Mouse (Mus musculus) urinary bladder, postnatal 25 days (tissue): ENCODE results near the gene Gorasp2.

Experiments used
- DNase-seq: peaks from one replicate; pipeline ENCODE4 v3.0.0; 2022; ENCODE audit warnings: low spot score

Gorasp2 gene

DNA sequence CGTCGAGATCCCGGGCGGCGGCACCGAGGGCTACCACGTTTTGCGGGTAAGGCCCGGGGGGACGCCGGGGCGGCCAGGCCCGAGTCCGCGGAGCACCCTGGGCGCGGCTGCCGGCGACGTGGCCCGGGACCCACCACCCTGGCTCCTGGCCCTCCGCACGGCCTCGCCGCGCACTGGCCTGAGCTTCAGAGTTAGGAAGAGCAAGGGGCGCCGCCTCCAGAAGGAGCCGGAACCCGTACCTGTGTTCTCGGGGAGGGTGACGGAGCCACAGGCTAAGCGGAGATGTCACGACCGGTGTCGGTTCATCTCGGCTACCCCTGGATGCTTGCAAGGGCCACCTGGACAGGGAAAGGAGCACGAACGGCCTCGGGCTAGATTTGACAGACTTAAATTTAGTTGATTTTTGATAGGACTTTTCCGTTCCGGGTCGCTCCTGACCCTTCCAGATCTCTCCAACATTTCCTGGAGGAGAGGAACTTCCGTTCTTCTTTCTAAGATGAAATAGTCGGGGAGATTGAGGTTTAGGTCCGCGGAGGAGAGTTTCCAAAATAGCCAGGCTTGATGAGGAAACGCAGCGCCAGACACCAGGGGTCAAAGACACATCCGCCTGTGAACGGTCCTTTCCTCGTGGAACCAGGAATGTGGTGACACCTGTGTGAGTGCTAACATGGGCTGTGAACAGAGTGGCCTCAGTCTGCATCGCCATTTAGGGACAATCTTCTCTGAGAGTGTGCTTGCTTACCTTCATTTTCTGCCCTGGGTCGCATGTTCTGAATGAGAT is 529 bp downstream of the Gorasp2 start, which contains the start of gene Gm26558:
Gene Gm26558, minus strand, starts transcription at position 394 of the 781 bp plus-strand sequence.
- no peak for DNase-seq

DNA sequence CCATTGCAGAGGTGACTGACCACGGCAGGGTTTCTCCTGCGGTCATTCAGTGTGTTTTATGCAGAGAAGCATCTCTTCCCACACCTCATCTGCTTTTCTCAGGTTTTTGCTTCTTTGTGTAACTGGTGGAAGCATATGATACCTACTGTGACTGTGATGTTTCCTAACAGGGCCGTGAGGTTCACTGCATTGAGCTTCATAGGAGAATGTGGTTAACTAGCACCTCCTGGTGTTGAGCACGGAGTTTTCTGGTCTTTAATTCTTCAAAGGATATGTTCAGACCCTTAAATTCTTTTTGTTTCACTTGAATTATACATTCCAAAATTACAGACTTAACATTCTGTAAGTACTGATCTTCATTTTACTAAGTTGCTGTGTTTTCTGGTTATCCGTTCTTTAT is 2.4 kb downstream of the Gorasp2 start:
- DNase-seq = no peak

DNA sequence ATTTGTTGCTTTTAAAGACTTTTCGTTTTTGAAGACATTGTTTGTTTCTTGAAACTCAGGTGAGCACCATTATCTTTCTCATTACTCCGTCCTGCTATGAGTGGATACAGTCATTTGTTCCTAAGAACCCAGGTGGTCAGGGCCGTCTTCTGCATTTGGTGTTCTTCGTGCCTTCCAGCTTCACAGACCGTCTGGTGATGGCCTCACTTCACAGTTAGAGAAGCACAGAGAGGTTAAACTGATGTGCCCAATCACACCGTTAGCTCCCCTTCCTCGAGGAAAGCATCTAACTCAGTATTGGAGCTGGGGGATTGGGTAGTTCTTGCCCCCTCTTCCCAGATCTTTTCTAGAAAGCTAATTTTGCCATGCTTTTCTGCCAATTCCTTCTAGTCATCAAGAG is 5.6 kb downstream of the Gorasp2 start:
- DNase-seq = no peak

DNA sequence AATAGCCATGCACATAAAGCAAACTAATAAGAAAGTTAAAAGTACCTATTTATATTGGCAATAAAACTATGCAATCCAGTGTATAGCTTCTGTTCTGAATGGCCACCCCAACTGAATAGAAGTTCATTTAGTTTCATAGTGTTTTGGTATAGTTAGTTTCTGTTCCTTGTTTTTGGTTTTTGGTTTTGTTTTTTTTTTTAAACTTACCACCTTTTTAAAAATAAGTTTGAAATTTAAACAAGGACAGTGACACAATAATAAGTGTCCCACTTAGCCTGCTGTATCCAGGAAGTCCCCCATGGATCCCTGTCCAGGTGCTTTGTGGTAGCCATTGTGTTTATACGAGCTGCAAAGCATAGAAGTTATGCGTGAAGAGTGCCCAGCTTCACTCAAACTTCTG is 7.9 kb downstream of the Gorasp2 start:
- no peak for DNase-seq

DNA sequence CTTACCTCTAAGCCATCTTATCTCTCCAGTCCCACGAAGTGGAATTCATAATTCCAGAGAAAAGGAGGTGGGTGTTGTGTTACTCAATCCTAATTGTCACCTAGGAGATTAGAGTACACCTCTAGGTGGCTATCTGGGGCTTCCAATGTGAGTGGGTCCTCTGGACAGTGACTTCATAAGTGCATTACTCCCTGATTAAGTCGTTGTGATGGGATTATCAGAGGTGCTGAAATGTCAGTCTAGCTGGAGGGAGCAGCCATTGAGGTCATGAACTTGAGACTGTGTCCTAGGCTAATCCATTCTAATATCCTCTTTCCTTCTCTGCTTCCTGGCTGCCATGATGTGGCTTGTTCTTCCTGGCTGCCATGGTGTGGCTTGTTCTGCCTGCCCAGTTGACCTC is 8.5 kb downstream of the Gorasp2 start:
- no peak for DNase-seq

DNA sequence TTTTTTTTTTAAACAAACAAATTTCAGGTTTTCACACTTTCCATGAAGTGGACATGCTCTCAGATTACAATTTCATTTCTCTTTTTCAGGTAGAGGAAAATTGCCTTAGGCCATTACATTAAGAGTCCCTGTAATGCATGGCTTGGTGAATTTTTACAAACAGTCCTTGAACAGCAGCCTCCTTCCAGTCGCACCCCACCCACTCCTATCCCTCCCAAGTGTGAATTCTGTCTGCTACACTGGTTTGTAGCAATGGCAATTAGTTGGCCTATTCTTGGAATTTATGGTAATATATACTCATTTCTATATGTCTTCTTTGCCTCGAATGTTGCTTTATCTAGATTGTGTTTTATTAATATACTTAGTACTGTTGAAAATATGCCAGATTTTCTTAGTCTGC is 11.1 kb downstream of the Gorasp2 start:
- no peak for DNase-seq

DNA sequence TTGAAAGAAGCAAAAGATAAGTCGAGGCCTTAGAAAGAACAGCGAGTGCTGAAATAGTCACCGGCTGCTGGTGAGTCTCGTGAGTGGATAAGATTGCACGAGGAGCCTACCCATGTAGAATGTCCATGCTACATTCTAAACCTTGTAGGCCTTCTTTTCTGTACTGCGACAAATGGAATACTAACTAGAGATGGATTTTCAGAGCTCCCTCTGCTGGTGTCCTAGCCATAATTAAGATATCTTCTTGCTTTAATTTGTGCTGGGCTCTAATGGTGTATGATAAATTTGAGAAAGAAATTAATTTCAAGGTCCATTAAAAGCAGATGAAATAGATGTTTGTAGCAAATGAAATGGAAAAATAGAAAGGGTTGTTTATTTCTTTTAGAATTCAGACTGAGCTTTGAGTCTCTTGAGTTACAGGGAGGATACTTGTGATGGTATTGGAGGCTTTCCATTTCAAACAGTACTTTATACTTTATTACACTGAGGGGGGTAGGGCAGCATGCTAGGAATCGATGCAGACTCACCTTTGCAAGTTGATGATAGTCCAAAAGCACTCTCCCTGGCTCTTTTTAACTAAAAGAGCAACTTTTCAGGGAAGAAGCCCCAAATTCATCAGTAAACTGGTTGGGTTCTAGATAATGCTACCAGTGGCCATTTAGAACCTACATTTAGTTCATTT is 12.2 kb downstream of the Gorasp2 start:
- no peak for DNase-seq

DNA sequence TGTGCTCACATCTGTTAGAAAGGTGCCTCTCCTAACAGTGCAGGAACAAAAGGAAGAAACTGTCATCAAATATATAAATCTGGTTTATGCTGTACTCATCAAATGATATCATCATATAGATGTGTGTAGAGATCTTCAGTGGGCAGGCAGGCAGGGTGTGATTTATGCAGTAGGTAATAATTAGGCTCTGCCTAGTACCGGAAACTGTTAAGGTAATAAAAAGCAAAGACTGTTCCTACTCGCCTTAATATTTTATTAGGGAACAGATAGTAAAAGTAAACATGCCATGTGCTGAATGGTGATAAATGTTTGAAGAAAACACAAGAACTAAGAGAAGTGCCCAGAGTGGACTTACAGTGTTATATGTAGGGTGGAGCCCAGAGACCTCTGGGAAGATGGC is 20.9 kb downstream of the Gorasp2 start:
- no peak for DNase-seq

DNA sequence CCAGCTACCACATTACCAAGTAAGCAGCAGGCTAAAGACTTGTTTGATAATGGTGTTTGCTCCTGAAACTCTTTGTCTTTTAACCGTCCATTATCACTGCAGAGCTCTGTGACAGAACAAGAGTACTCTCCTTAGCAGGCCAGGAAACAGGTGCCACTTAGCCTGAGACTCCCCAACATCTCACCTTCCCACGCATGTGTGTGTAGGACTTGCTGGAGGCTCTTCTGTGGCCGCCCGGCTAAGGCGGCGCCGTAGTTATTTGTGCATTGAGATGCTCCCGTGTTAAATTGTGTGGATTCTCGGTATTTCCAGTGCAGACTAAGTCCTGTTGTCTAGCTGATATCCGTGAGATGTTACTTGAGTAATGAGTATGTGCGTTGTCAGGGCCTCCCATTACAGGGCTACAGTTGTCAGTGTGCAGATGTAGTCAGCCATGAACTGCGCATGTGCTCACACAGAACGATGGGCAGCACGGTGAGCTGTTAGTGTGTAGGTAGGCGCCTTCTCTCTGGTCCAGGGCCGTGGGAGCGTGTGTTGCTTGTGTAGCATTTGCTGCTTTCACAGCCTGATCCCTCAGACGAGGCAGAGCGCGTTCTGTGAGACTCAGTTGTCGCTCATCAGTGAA is 27.2 kb downstream of the Gorasp2 start:
- DNase-seq = no peak

DNA sequence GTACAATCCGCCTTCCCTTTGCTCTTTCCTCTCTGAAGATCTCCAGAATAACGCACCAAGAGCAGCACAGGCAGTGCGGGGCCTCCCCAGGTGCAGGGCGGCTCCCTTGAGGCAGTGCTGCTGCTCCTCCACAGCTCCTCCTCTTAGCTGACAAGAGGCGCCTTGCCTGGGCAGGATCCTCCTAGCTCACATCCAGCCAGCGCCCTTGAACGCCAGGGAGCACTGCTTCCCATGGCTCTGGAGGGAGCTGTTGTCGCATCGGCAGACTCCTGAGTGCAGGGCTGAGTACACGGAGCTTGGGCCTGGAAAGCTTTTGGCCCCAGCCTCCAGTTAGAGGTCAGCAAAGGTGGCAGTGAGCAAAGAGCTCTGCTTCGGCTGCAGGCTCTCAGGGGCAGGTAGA is 28.8 kb downstream of the Gorasp2 start:
- DNase-seq = no peak

DNA sequence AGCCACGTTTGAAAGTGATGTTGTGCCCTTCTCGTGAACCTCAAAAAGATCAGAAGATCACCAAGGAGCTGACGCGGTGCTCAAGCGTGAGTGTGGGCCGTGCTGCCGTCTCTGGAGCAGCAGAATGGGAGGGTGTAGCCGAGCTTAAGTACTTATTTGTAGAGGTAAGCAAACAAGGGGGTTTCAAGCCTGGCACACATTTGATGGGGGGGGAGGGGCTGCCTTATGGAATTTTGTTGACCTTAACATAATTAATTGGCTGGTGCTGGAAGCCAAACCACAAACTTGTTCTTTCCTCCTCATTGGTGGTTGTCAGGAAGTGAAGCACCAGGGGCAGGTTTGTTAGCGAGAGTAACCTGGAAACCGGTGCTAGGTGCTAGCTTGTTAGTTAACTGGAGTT is 34.3 kb downstream of the Gorasp2 start:
- no peak for DNase-seq

DNA sequence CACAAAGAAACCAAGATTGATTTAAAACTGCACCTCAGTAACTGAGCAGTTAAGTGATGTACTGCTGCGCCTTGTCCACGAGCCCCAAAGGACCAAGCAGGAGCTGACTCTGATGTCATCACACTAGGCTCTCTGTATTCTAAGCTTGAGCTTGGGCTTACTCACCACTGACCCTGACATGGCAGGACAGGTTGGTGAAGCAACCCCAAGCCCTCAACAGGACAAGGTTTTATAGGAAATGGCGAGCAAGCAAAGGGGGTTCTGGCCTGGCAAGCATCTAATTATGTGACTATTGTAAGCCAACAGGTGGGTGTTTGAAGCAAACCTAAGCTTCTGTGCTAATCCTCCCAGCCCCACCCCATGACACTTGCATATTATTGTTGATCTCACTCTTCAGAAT is 39.5 kb downstream of the Gorasp2 start:
- no peak for DNase-seq

DNA sequence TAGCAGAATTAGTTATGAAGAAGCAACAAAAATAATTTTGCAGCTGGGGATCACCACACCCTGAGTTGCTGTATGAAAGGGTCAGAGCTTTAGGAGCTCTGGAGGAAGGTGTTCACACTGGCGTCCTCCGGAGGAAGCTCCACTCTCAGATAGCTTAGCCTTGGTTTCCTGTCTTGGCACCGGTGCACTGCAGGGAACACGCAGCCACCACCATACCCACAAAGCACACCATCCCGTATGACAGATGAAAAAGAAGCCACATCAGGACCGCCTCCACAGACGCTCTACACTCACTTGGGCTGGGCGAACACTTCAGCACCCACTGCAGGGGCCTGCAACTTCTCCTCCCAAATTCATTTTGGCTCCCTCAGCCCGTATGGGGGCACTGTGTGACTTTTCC is 40.2 kb downstream of the Gorasp2 start:
- no peak for DNase-seq

DNA sequence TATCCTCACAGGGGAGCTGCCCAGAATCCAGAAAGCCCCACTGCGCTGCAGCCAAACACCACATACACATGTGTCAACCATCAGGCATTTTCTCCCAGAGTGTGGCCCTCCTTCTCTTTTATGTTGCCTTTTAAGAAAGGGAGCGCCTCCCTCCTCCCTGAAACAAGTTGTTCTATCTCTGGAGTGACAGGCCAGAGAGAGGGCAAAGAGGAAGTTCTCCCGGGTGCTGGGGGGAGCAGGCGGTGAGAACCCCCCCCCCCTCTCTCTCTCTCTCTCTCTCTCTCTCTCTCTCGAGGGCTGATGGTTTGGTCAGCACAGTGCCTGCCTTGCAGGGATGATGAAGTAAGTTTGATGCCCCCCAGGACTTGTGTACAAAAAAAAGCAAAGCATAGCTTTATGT is 41.0 kb downstream of the Gorasp2 start:
- DNase-seq = no peak

DNA sequence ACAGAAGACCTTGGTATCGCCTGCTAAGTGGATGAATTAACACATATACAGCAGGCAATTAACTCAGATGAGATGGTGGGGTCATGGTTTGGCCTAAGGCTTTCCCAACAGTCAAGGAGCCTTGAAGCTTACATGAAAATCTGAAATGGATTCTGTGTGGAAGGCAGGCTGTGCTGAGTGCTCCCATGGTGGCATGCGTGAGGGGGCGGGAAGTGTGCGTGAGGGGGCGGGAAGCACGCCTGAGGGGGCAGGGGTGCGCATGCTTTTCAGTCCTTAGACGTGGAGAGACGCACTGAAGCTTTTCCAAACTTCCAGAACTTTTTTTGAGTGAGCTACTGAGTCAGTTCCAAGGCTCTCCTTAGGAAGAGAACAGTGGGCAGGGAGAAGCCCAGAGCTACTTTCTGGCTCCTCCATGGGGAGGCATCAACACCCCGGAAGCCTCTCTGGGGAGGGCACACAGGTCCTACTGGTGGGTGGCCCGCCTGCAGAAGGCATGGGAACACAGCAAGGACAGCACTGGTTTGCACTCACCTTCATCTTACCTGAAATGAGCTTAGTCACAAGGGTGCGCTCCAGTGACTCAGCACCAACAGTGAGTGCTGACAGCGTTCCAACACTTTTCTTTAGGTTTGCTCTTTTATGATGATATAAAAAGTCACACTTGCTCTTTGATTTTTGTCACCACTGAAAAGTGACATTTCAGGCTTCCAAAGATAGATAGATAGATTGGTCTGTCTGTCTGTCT is 47.8 kb downstream of the Gorasp2 start:
- DNase-seq = no peak

DNA sequence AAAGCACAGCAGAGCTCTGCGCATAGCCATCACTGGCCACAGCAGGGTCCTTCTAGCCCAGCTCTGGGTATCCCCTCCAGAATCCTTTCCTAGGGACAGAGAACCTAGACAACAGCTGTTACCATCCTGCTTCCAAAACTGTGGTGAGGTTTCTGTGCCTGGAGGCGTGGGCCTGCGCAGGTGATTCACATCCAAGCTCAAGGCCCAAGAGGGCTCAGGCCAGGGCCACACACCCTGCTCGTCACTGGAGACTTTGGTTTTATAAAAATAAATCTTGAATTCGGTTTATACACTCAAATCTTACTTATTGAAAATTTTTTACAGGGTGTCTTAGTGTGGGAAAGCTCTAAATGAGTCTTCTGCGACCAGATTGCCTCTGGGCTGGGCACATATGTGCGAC is 48.9 kb downstream of the Gorasp2 start:
- no peak for DNase-seq

DNA sequence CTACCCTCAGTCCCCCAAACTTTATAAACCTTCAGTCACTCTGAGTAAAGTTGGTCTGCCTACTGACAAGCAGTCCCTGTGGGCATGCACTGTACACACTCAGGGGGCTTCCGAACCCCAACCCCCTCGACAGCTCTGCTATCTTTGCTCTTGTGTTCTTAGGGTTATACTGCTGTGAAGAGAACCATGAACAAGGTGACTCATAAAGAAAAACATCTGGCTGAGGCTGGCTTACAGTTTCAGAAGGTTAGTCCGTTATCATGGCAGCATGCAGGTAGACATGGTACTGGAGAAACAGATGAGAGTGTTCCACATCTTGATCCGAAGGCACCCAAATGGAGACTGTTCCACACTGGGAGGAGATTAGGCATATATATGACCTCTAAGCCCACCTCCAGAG is 49.5 kb downstream of the Gorasp2 start:
- no peak for DNase-seq

DNA sequence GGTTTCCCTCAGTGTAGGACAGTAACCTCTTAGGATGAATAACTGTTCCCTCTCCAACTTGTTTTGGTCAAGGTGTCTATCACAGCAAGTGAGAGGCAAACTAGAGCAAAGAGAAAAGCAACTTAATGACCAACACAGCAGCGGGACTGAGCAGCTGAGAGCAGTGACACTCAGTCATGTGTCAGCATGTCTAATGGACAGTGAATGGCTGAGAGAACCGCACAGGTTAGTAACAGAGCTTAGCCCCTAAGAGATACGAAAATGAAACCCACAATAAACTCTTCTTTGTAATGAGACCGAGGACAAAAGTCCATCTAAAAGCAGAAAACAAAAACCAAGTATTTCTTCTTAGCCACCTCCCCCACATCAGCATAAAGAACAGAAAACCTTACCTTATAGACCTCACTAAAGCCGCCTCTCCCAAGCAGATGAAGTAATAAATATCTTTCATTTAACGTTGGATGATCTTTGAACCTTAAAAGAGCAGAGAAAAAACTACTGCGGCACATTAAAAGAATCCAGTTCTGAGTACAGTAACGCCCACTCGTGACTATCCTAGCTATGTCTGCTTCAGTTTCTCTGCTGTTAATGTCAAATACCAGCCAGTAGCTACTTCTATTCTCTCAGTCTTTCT is 62.4 kb downstream of the Gorasp2 start:
- no peak for DNase-seq

DNA sequence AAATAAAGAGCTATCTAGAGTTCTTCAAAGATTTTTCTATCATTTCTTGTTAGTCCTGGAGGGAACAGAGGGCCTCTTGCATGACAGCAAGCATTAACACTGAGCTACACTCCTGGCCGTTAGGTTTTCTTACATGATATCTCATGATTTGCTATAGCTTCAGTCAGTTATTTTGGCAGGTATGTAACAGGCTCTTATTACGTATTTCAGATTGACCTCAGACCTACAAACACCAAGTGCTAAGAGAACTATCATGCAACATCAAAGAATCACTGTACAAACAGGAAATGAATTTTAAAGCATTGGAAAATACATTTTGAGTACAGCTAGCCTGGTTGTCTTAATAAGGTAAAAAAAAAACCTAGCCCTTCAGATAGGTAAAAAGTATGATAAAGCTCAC is 65.7 kb downstream of the Gorasp2 start:
- DNase-seq = no peak

DNA sequence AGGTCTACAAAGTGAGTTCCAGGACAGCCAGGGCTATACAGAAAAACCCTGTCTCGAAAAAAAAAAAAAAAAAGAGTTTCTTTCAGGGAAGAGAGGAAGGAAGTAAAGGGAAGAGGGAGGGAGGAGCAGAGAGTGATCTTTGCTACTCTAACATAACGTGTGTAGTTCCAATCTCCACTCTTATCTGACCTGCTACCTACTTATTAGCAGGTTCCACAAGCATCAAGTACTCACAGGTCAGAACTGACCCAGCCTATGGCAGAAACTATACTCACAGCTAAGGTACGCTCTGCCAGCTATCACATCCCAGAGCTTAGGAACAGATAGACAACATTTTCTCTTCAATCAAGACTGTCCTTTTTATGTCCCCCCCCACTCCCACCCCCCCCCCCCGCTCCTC is 74.2 kb downstream of the Gorasp2 start:
- no peak for DNase-seq

DNA sequence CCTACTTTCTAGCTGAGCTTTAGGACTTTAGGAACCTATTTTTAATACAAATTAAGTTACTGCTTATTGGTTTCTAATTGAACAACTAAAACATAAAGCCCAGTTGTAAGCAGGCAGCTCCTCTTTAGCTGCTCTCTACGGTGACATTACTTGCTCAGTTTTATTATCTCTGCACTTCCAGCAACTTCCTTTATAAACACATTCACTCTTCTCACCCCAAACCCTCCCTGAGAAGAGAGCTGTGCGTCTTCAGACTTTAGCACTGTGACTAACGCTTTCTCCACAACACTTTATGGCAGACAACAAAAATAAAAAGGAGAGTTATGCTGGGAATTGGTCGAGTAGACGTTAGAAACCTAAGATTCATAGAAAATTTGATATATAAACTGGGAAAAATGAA is 74.6 kb downstream of the Gorasp2 start:
- DNase-seq = no peak

DNA sequence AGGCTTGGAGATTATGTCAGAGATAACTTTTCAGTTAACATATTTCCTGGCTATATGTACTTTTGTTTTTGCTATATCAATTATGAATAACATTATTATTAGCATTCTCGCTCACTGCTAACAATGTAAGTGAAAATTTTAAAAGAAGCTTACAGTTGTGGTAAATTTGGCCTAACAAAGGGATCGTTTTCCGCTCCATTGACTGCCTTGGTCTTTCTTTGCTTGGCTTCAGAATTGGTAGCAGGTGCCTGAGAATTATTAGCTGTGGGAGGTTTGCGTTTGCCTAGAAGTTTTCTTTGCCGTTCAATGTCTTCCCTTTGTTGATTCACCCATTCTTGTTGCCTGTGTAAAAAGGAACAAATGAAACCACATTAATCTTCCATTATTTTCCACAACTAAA is 80.5 kb downstream of the Gorasp2 start:
- no peak for DNase-seq
